Mouse (Mus musculus) E14TG2a.4 (cell line): ENCODE measurements around the gene Cdkl1.

Experiments
- H3K27me3 ChIP-seq: 2 replicates; pipeline ENCODE4 v1.6.1; 2014; ENCODE audit warnings: low read length, control low read depth; ENCODE audit not compliant: insufficient read depth
- H3K36me3 ChIP-seq: 2 replicates; pipeline ENCODE4 v1.6.1; 2014; ENCODE audit warnings: low read length, control low read depth; ENCODE audit not compliant: insufficient read depth
- H3K4me1 ChIP-seq: replicated peaks from 2 replicates; pipeline ENCODE4 v1.6.1; 2014; ENCODE audit warnings: low read depth, low read length, control low read depth
- H3K4me3 ChIP-seq: replicated peaks from 2 replicates; pipeline ENCODE4 v1.5.1; 2014; ENCODE audit warnings: mild to moderate bottlenecking, low read length
- H3K9me3 ChIP-seq: 2 replicates; pipeline ENCODE4 v1.6.1; 2014; ENCODE audit warnings: low read length, control low read depth
- CTCF ChIP-seq: conservative IDR thresholded peaks from 2 replicates; pipeline ENCODE4 v1.5.1; 2014; ENCODE audit warnings: low read length
- NANOG ChIP-seq: IDR thresholded peaks from 2 replicates; pipeline ENCODE4 v1.6.1; 2014; ENCODE audit warnings: borderline replicate concordance, low read length, mixed read lengths
- POU5F1 ChIP-seq: IDR thresholded peaks from 2 replicates; pipeline ENCODE4 v1.6.1; 2014; ENCODE audit warnings: low read length, borderline replicate concordance

The Cdkl1 gene

GRCm38 (mm10) chr12:69760014-69760413 is 31.1 kb downstream of the Cdkl1 start:
- H3K27me3 ChIP-seq = 0 out of 2 replicates have a peak, but pooled peaks cover 7% of the 10 kb centered on the region
- H3K9me3 ChIP-seq = no peaks in the 10 kb centered on the region
- TF ChIP-seq POU5F1 (no peak), NANOG (no peak), CTCF (no peak)
- no peaks in the 10 kb centered on the region for H3K36me3 ChIP-seq
- no peak overlapping the region for H3K4me3 ChIP-seq
- H3K4me1 ChIP-seq = peaks cover 23% of the 10 kb centered on the region

GRCm38 (mm10) chr12:69759267-69759885 is 31.7 kb downstream of the Cdkl1 start:
- Histone ChIP-seq H3K4me3 (no peak overlapping the region), H3K9me3 (no peaks in the 10 kb centered on the region), H3K27me3 (0 out of 2 replicates have a peak, but pooled peaks cover 7% of the 10 kb centered on the region), H3K4me1 (peaks cover 23% of the 10 kb centered on the region), H3K36me3 (no peaks in the 10 kb centered on the region)
- TF ChIP-seq POU5F1 = no peak

GRCm38 (mm10) chr12:69758221-69759185 is 32.6 kb downstream of the Cdkl1 start:
- Histone ChIP-seq H3K36me3 (no peaks in the 10 kb centered on the region), H3K27me3 (0 out of 2 replicates have a peak, but pooled peaks cover 7% of the 10 kb centered on the region), H3K9me3 (no peaks in the 10 kb centered on the region), H3K4me3 (0 out of 2 replicates have a peak overlapping the region, but pooled peaks have one; percentile 13), H3K4me1 (peaks cover 23% of the 10 kb centered on the region)
- no peak for TF ChIP-seq POU5F1
- TF ChIP-seq NANOG = no peak
- no peak for TF ChIP-seq CTCF

GRCm38 (mm10) chr12:69757418-69758141 is 33.5 kb downstream of the Cdkl1 start:
- no peaks in the 10 kb centered on the region for H3K36me3 ChIP-seq
- peaks cover 23% of the 10 kb centered on the region for H3K4me1 ChIP-seq
- H3K27me3 ChIP-seq = 0 out of 2 replicates have a peak, but pooled peaks cover 5% of the 10 kb centered on the region
- peak overlapping the region; percentile 49 for H3K4me3 ChIP-seq
- TF ChIP-seq NANOG (no peak), CTCF (0 out of 2 replicates have a peak, but pooled peaks have one; percentile 7)
- H3K9me3 ChIP-seq = no peaks in the 10 kb centered on the region

GRCm38 (mm10) chr12:69756015-69756414 is 35.1 kb downstream of the Cdkl1 start:
- no peaks in the 10 kb centered on the region for H3K36me3 ChIP-seq
- H3K27me3 ChIP-seq = 0 out of 2 replicates have a peak, but pooled peaks cover 4% of the 10 kb centered on the region
- peaks cover 37% of the 10 kb centered on the region for H3K4me1 ChIP-seq
- TF ChIP-seq POU5F1 = no peak
- no peak for TF ChIP-seq NANOG
- TF ChIP-seq CTCF = no peak
- no peaks in the 10 kb centered on the region for H3K9me3 ChIP-seq
- no peak overlapping the region for H3K4me3 ChIP-seq

- H3K4me3 ChIP-seq = no peak overlapping the region
- no peak for TF ChIP-seq NANOG
- TF ChIP-seq POU5F1 = no peak
- no peak for TF ChIP-seq CTCF
- H3K27me3 ChIP-seq = 0 out of 2 replicates have a peak, but pooled peaks cover 4% of the 10 kb centered on the region
- H3K4me1 ChIP-seq = peaks cover 28% of the 10 kb centered on the region
- no peaks in the 10 kb centered on the region for H3K36me3 ChIP-seq
- H3K9me3 ChIP-seq = no peaks in the 10 kb centered on the region
Measured at GRCm38 (mm10) chr12:69753936-69754335, 37.1 kb downstream of the Cdkl1 start.

GRCm38 (mm10) chr12:69751864-69752341 is 39.2 kb downstream of the Cdkl1 start:
- Histone ChIP-seq H3K4me1 (peaks cover 15% of the 10 kb centered on the region), H3K4me3 (peak overlapping the region; percentile 48), H3K36me3 (no peaks in the 10 kb centered on the region), H3K27me3 (0 out of 2 replicates have a peak, but pooled peaks cover 4% of the 10 kb centered on the region), H3K9me3 (no peaks in the 10 kb centered on the region)
- TF ChIP-seq CTCF (no peak), POU5F1 (no peak)

GRCm38 (mm10) chr12:69744138-69744537 is 46.9 kb downstream of the Cdkl1 start:
- H3K27me3 ChIP-seq = no peaks in the 10 kb centered on the region
- no peak overlapping the region for H3K4me3 ChIP-seq
- H3K4me1 ChIP-seq = no peaks in the 10 kb centered on the region
- H3K9me3 ChIP-seq = no peaks in the 10 kb centered on the region
- 0 out of 2 replicates have a peak, but pooled peaks cover 4% of the 10 kb centered on the region for H3K36me3 ChIP-seq
- TF ChIP-seq POU5F1 = no peak
- no peak for TF ChIP-seq NANOG
- no peak for TF ChIP-seq CTCF
